ENCODE assay signal across 15 mouse cellular contexts in the genomic region with DNA sequence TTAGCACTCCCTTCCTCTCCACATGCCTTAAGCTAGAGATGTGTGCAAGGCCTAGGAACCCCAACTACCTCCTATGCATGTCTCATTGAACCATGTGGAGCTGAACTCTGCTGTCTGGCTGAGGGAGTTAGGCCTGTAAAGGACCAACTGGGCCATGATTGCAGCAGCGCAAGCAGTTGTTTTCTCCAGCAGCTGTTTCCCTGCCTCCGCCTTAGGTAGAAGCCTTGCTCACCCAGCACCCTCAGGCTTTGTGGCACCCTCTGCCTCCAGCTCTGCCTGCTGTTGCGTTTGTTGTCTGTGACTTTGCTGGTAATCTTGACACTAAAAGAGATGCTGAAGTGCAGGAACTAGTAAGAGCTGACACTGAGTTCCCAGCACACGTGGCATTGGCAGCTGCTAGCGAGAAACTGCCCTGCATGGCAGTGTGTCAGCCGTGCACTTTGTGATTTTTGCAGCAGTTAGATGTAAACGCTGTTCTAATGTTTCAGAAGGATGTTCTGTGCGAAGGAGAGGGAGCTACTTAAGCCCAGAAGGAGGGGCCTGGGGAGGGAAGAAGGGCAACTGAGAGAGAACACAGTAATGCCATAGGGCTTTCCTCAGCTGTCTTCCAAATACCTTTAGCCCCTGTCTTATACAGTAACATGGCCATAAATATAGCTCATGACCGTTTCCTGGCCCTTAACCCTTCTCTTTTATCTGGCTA. TPM values are rescaled to one million over a fixed set of nuclear protein-coding genes. Genes with fewer than 3 reads are reported as not detected.
DNase-seq lines count a peak whose midpoint lies in the region; ATAC-seq lines count a peak whose summit lies in the region.
"Had no signal": no experiment of that assay in that cellular context is flagged by ENCODE, and none has a peak within 500 bp of the region (broad histone marks: within the 10 kb centered on the region; RNA-seq: fewer than 3 reads in every experiment).

No protein-coding gene starts in this region.

- H3K36me3 ChIP-seq in heart, embryonic 10.5 days = 0 out of 2 replicates have a peak, but pooled peaks cover 3% of the 10 kb centered on the region
- H3K36me3 ChIP-seq in kidney, embryonic 14.5 days (ENCODE audit: control insufficient read depth, insufficient read depth, low read length) = no peaks in the 10 kb centered on the region
- 0 out of 2 replicates have a peak, but pooled peaks cover 3% of the 10 kb centered on the region for H3K36me3 ChIP-seq in embryonic facial prominence, embryonic 15.5 days
- no peaks in the 10 kb centered on the region for H3K36me3 ChIP-seq in limb, embryonic 13.5 days
- H3K36me3 ChIP-seq: forebrain, embryonic 10.5 days; midbrain, embryonic 15.5 days had no signal

- no peak overlapping the region for H3K4me3 ChIP-seq in heart, embryonic 10.5 days
- no peak overlapping the region for H3K4me3 ChIP-seq in kidney, embryonic 14.5 days (ENCODE audit: low read length)
- H3K4me3 ChIP-seq in embryonic facial prominence, embryonic 15.5 days (replicated peaks) = no peak overlapping the region
- H3K4me3 ChIP-seq in limb, embryonic 13.5 days = no peak overlapping the region
- H3K4me3 ChIP-seq: forebrain, embryonic 10.5 days; midbrain, embryonic 15.5 days had no signal

- ATAC-seq in kidney, embryonic 14.5 days (ENCODE audit: low FRiP score, low TSS enrichment) = no peak; the same call in 1 of the 2 replicates
- ATAC-seq in embryonic facial prominence, embryonic 15.5 days (ENCODE audit: insufficient number of reproducible peaks, low FRiP score, low TSS enrichment, low read depth) = peak; percentile 54; the same call in 1 of the 2 replicates
- ATAC-seq in limb, embryonic 13.5 days (ENCODE audit: low FRiP score, low read depth) = peak; percentile 66
- ATAC-seq: hindbrain, embryonic 16.5 days; midbrain, embryonic 15.5 days had no signal

- peak overlapping the region; percentile 36 for H3K27ac ChIP-seq in heart, embryonic 10.5 days
- H3K27ac ChIP-seq in kidney, embryonic 14.5 days (ENCODE audit: low read depth, low read length) = peak overlapping the region; percentile 42
- peak overlapping the region; percentile 73 for H3K27ac ChIP-seq in embryonic facial prominence, embryonic 15.5 days (replicated peaks)
- H3K27ac ChIP-seq in limb, embryonic 13.5 days = peak overlapping the region; percentile 89
- H3K27ac ChIP-seq: forebrain, embryonic 10.5 days; midbrain, embryonic 15.5 days had no signal

- H3K9ac ChIP-seq in kidney, embryonic 14.5 days (ENCODE audit: low read depth, low read length) = peak overlapping the region; percentile 13; the same call in 1 of the 2 replicates
- no peak overlapping the region for H3K9ac ChIP-seq in embryonic facial prominence, embryonic 15.5 days
- no peak overlapping the region for H3K9ac ChIP-seq in limb, embryonic 13.5 days
- H3K9ac ChIP-seq: midbrain, embryonic 15.5 days had no signal

- H3K27me3 ChIP-seq in heart, embryonic 10.5 days (ENCODE audit: insufficient read depth, poor library complexity, severe bottlenecking) = no peaks in the 10 kb centered on the region
- H3K27me3 ChIP-seq in kidney, embryonic 14.5 days (ENCODE audit: control insufficient read depth, insufficient read depth, low read length) = no peaks in the 10 kb centered on the region
- no peaks in the 10 kb centered on the region for H3K27me3 ChIP-seq in embryonic facial prominence, embryonic 15.5 days
- no peaks in the 10 kb centered on the region for H3K27me3 ChIP-seq in limb, embryonic 13.5 days
- H3K27me3 ChIP-seq: midbrain, embryonic 15.5 days had no signal

- no peak for DNase-seq in heart, embryonic 10.5 days (ENCODE audit: low spot score)
- no peak for DNase-seq in heart, adult 8-10 months (ENCODE audit: low spot score)
- DNase-seq in kidney, postnatal 10 days = no peak
- no peak for DNase-seq in left cerebral cortex, postnatal 4 days
- no peak for DNase-seq in cerebellum, adult 18-20 months
- DNase-seq: cerebellum, adult 11-12 months; cerebellum, postnatal 36 days; layer of hippocampus, postnatal 36 days had no signal

- intact Hi-C loops in left cerebral cortex, postnatal 4 days (cut with DNase I) = no loop called here

- WGBS in heart, embryonic 10.5 days = 64% methylated on average over 9 of the region's 9 CpGs
- WGBS in kidney, embryonic 14.5 days = 33% methylated on average over 9 of the region's 9 CpGs
- 48% methylated on average over 9 of the region's 9 CpGs for WGBS in embryonic facial prominence, embryonic 15.5 days
- WGBS in limb, embryonic 13.5 days = 28% methylated on average over 9 of the region's 9 CpGs

- peaks cover 45% of the 10 kb centered on the region for H3K4me1 ChIP-seq in heart, embryonic 10.5 days
- peaks cover 14% of the 10 kb centered on the region for H3K4me1 ChIP-seq in kidney, embryonic 14.5 days (ENCODE audit: control insufficient read depth, insufficient read depth, low read length)
- H3K4me1 ChIP-seq in embryonic facial prominence, embryonic 15.5 days = peaks cover 33% of the 10 kb centered on the region
- H3K4me1 ChIP-seq in limb, embryonic 13.5 days = peaks cover 59% of the 10 kb centered on the region
- H3K4me1 ChIP-seq: midbrain, embryonic 15.5 days had no signal

- no peak overlapping the region for H3K4me2 ChIP-seq in kidney, embryonic 14.5 days (replicated peaks; ENCODE audit: low read depth, low read length)
- no peak overlapping the region for H3K4me2 ChIP-seq in embryonic facial prominence, embryonic 15.5 days (replicated peaks)
- peak overlapping the region; percentile 21 for H3K4me2 ChIP-seq in limb, embryonic 13.5 days (replicated peaks)
- H3K4me2 ChIP-seq: midbrain, embryonic 15.5 days had no signal

- H3K9me3 ChIP-seq in heart, embryonic 10.5 days = no peaks in the 10 kb centered on the region
- no peaks in the 10 kb centered on the region for H3K9me3 ChIP-seq in kidney, embryonic 14.5 days (ENCODE audit: control insufficient read depth, low read length)
- no peaks in the 10 kb centered on the region for H3K9me3 ChIP-seq in embryonic facial prominence, embryonic 15.5 days (replicated peaks)
- no peaks in the 10 kb centered on the region for H3K9me3 ChIP-seq in limb, embryonic 13.5 days
- H3K9me3 ChIP-seq: forebrain, embryonic 10.5 days; midbrain, embryonic 15.5 days had no signal

RNA-seq across cellular contexts. Expression of a gene that starts 56.4 kb away (rescaled TPM):
- 13.0 and 15.3 TPM in 2 replicates for polyA plus RNA-seq in heart, embryonic 10.5 days (2016; fragmentation: Nextera tagmentation; extraction: Ambion mirVana)
- 10 to 100 TPM; 13.5 to 15.5 (median 14.3) TPM for total RNA-seq in heart, adult 8-10 months (2022)
- 12.7 and 17.8 TPM in 2 replicates for polyA plus RNA-seq in kidney, embryonic 14.5 days (2014; fragmentation: Nextera tagmentation; extraction: Ambion mirVana)
- polyA plus RNA-seq in embryonic facial prominence, embryonic 15.5 days (2015; fragmentation: Nextera tagmentation; extraction: Ambion mirVana) = 67.5 and 71.6 TPM in 2 replicates
- 67.8 and 73.3 TPM in 2 replicates for polyA plus RNA-seq in limb, embryonic 13.5 days (2015; fragmentation: Nextera tagmentation; extraction: Ambion mirVana)
- total RNA-seq in left cerebral cortex, postnatal 4 days (2021) = 1 to 10 TPM; 6.5 to 7.0 TPM
- total RNA-seq: megakaryocyte, adult 5-6 weeks had no signal

RNA-seq across cellular contexts. Expression of a gene that starts 59.9 kb away (rescaled TPM):
- polyA plus RNA-seq in heart, embryonic 10.5 days (2016; fragmentation: Nextera tagmentation; extraction: Ambion mirVana) = 104 and 114 TPM in 2 replicates
- total RNA-seq in heart, adult 8-10 months (2022) = 10 to 100 TPM; 24.9 to 32.3 (median 27.7) TPM
- polyA plus RNA-seq in kidney, embryonic 14.5 days (2014; fragmentation: Nextera tagmentation; extraction: Ambion mirVana) = 77.0 and 87.9 TPM in 2 replicates
- 83.6 and 97.9 TPM in 2 replicates for polyA plus RNA-seq in embryonic facial prominence, embryonic 15.5 days (2015; fragmentation: Nextera tagmentation; extraction: Ambion mirVana)
- polyA plus RNA-seq in limb, embryonic 13.5 days (2015; fragmentation: Nextera tagmentation; extraction: Ambion mirVana) = 81.3 and 86.7 TPM in 2 replicates
- total RNA-seq in left cerebral cortex, postnatal 4 days (2021) = 10 to 100 TPM; 14.9 to 17.4 TPM

Comparison
In these comparisons a context has a peak if more than half of its experiments do, and no peak if none do; other contexts are left out.
1. H3K27ac ChIP-seq: peak in every context shown above with its lines; median percentile 89 in limb, embryonic 13.5 days; 73 in embryonic facial prominence, embryonic 15.5 days; 42 in kidney, embryonic 14.5 days; 36 in heart, embryonic 10.5 days.